9 mouse cellular contexts compared by ENCODE assay signal in genomic region chr3:94811628-94812027, GRCm38 (mm10). TPM values are rescaled to one million over a fixed set of nuclear protein-coding genes. Genes with fewer than 3 reads are reported as not detected.
DNase-seq lines count a peak whose midpoint lies in the region; ATAC-seq and TF ChIP-seq lines count a peak whose summit lies in the region.
"Had no signal": no experiment of that assay in that cellular context is flagged by ENCODE, and none has a peak within 500 bp of the region (broad histone marks: within the 10 kb centered on the region; RNA-seq: fewer than 3 reads in every experiment).

No protein-coding gene starts in this region.

- H3K36me3 ChIP-seq in kidney, embryonic 14.5 days (ENCODE audit: control insufficient read depth, insufficient read depth, low read length), result no peaks in the 10 kb centered on the region
- H3K36me3 ChIP-seq in heart, embryonic 10.5 days, result no peaks in the 10 kb centered on the region
- no peaks in the 10 kb centered on the region for H3K36me3 ChIP-seq in limb, embryonic 14.5 days (ENCODE audit: control insufficient read depth, insufficient read depth, low read length)
- H3K36me3 ChIP-seq in splenic B cell, adult 2 months (ENCODE audit: control insufficient read depth, insufficient read depth, low read length, poor library complexity, severe bottlenecking), result no peaks in the 10 kb centered on the region

- WGBS in kidney, embryonic 14.5 days, result 20% methylated on average over 4 of the region's 4 CpGs
- WGBS in heart, embryonic 10.5 days, result 18% methylated on average over 4 of the region's 4 CpGs
- 16% methylated on average over 4 of the region's 4 CpGs for WGBS in limb, embryonic 14.5 days

- no peak overlapping the region for H3K4me3 ChIP-seq in kidney, embryonic 14.5 days (ENCODE audit: low read length)
- H3K4me3 ChIP-seq in heart, embryonic 10.5 days, result peak overlapping the region; percentile 27; the same call in 1 of the 2 replicates
- H3K4me3 ChIP-seq in limb, embryonic 14.5 days (replicated peaks; ENCODE audit: low read length), result no peak overlapping the region

- no peak for ATAC-seq in kidney, embryonic 14.5 days (ENCODE audit: low FRiP score, low TSS enrichment)
- no peak for ATAC-seq in limb, embryonic 14.5 days (ENCODE audit: low FRiP score, low read depth)
- ATAC-seq in frontal cortex, adult (ENCODE audit: low TSS enrichment), result no peak

- no peaks in the 10 kb centered on the region for H3K27me3 ChIP-seq in kidney, embryonic 14.5 days (ENCODE audit: control insufficient read depth, insufficient read depth, low read length)
- no peaks in the 10 kb centered on the region for H3K27me3 ChIP-seq in heart, embryonic 10.5 days (ENCODE audit: insufficient read depth, poor library complexity, severe bottlenecking)
- H3K27me3 ChIP-seq in limb, embryonic 14.5 days (ENCODE audit: control insufficient read depth, insufficient read depth, low read length), result no peaks in the 10 kb centered on the region
- H3K27me3 ChIP-seq in splenic B cell, adult 2 months (ENCODE audit: control insufficient read depth, insufficient read depth, low read length, poor library complexity, severe bottlenecking), result no peaks in the 10 kb centered on the region

- no peak overlapping the region for H3K4me2 ChIP-seq in kidney, embryonic 14.5 days (replicated peaks; ENCODE audit: low read depth, low read length)
- H3K4me2 ChIP-seq in limb, embryonic 14.5 days (replicated peaks; ENCODE audit: low read depth, low read length, severe bottlenecking), result no peak overlapping the region

- H3K9ac ChIP-seq in kidney, embryonic 14.5 days (ENCODE audit: low read depth, low read length), result no peak overlapping the region
- no peak overlapping the region for H3K9ac ChIP-seq in limb, embryonic 14.5 days (ENCODE audit: low read depth, low read length, severe bottlenecking)

- H3K27ac ChIP-seq in kidney, embryonic 14.5 days (ENCODE audit: low read depth, low read length), result no peak overlapping the region
- no peak overlapping the region for H3K27ac ChIP-seq in heart, embryonic 10.5 days
- H3K27ac ChIP-seq in limb, embryonic 14.5 days (replicated peaks; ENCODE audit: low read depth, low read length), result no peak overlapping the region
- H3K27ac ChIP-seq: macrophage had no signal

- no peaks in the 10 kb centered on the region for H3K4me1 ChIP-seq in kidney, embryonic 14.5 days (ENCODE audit: control insufficient read depth, insufficient read depth, low read length)
- H3K4me1 ChIP-seq in heart, embryonic 10.5 days, result 0 out of 2 replicates have a peak, but pooled peaks cover 5% of the 10 kb centered on the region
- H3K4me1 ChIP-seq in limb, embryonic 14.5 days (ENCODE audit: control insufficient read depth, insufficient read depth, low read length), result no peaks in the 10 kb centered on the region

- DNase-seq in kidney, adult 11 months, result peak; percentile 35
- DNase-seq in MEL-GATA-1-ER (ENCODE audit: extremely low read depth, low read depth), result peak; percentile 55
- no peak for DNase-seq in heart, embryonic 10.5 days (ENCODE audit: low spot score)
- peak; percentile 38 for DNase-seq in limb, embryonic 14.5 days (ENCODE audit: low spot score)
- DNase-seq in splenic B cell, adult 2 months (ENCODE audit: low read depth, low spot score), result peak; percentile 35
- DNase-seq in yolk sac, embryonic 10.5 days (ENCODE audit: low spot score), result no peak

- no peaks in the 10 kb centered on the region for H3K9me3 ChIP-seq in kidney, embryonic 14.5 days (ENCODE audit: control insufficient read depth, low read length)
- no peaks in the 10 kb centered on the region for H3K9me3 ChIP-seq in heart, embryonic 10.5 days
- no peaks in the 10 kb centered on the region for H3K9me3 ChIP-seq in limb, embryonic 14.5 days (ENCODE audit: control insufficient read depth, low read length)

- no peak for TF ChIP-seq POLR2A in limb, embryonic 14.5 days (IDR thresholded peaks at IDR 0.05; ENCODE audit: borderline replicate concordance, extremely low read depth, insufficient read depth, insufficient read length)

RNA-seq across cellular contexts. Expression of gene Cgn, which starts 25.3 kb away (rescaled TPM):
- polyA plus RNA-seq in kidney, embryonic 14.5 days (2014; fragmentation: Nextera tagmentation; extraction: Ambion mirVana), result 7.4 and 14.2 TPM in 2 replicates
- 3.4 and 8.0 TPM in 2 replicates for polyA plus RNA-seq in heart, embryonic 10.5 days (2016; fragmentation: Nextera tagmentation; extraction: Ambion mirVana)
- polyA plus RNA-seq in limb, embryonic 14.5 days (2012; rRNA removed), result 3.4 and 4.6 TPM in 2 replicates
- polyA plus RNA-seq in limb, embryonic 14.5 days (2014; fragmentation: Nextera tagmentation; extraction: Ambion mirVana), result 7.5 and 8.0 TPM in 2 replicates

RNA-seq across cellular contexts. Expression of gene Pogz, which starts 25.7 kb away (rescaled TPM):
- polyA plus RNA-seq in kidney, embryonic 14.5 days (2014; fragmentation: Nextera tagmentation; extraction: Ambion mirVana), result 19.7 and 24.4 TPM in 2 replicates
- polyA plus RNA-seq in heart, embryonic 10.5 days (2016; fragmentation: Nextera tagmentation; extraction: Ambion mirVana), result 11.8 and 13.2 TPM in 2 replicates
- 45.8 and 60.1 TPM in 2 replicates for polyA plus RNA-seq in limb, embryonic 14.5 days (2012; rRNA removed)
- 19.6 and 20.7 TPM in 2 replicates for polyA plus RNA-seq in limb, embryonic 14.5 days (2014; fragmentation: Nextera tagmentation; extraction: Ambion mirVana)

Comparison
In these comparisons a context has a peak if more than half of its experiments do, and no peak if none do; other contexts are left out.
1. DNase-seq: peak in kidney, adult 11 months (single experiment), MEL-GATA-1-ER (single experiment), limb, embryonic 14.5 days (single experiment) and splenic B cell, adult 2 months (single experiment); none in heart, embryonic 10.5 days (single experiment) and yolk sac, embryonic 10.5 days (single experiment).